Mouse (Mus musculus): ENCODE results near the gene Duox1. TPM values are rescaled to one million over a fixed set of nuclear protein-coding genes. Genes with fewer than 3 reads are reported as not detected.

Gene Duox1
- total RNA-seq, 1 experiment: 0.76 TPM

DNA sequence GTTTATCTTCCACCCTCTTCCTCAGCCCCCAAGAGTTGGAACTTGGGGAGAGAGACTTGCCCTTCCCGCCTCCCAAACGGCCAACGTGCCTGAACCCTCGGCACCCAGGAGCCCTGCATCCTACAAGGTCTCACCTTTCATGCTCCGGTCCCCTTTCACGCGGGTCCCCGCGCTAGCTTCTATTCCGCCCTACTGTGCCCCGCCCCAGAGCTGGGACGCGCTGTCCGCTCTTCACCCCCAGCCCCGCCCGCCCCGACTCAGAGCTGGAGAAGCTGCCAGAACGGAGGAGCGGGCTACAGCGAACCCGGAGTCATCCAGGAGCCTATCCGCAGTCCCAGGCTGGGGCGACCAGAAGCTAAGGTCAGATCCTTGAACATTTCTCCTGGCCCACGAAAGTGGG, 1.9 kb upstream of the Duox1 start, which contains the start of gene Duoxa1:
Duoxa1 (minus strand) TSS at position 195 of the 400 bp plus-strand sequence.
- in situ Hi-C loops (cut with MboI; ENCODE audit: low sequenced_read_pairs in 2 of 2, unreplicated experiment in 2 of 2): no loop called here
- DNase-seq (ENCODE audit: low read depth, low spot score): no peak
- H3K4me1 ChIP-seq (ENCODE audit: control insufficient read depth in 2 of 2, insufficient read depth in 2 of 2, low read length in 2 of 2, poor library complexity in 1 of 2): peaks cover 0 to 9% of the 10 kb centered on the region in 2 experiments; a peak in 2 of 4 replicates
- H3K9me3 ChIP-seq (ENCODE audit: control insufficient read depth, insufficient read depth, low read depth, low read length): no peaks in the 10 kb centered on the region
- no peak for TF ChIP-seq HCFC1 (IDR thresholded peaks at IDR 0.05; ENCODE audit: borderline replicate concordance, insufficient read depth, low read length)
- TF ChIP-seq MAFK (IDR thresholded peaks at IDR 0.05; ENCODE audit: insufficient read depth, low read depth, low read length): no peak
- TF ChIP-seq CHD2 (IDR thresholded peaks at IDR 0.05; ENCODE audit: low read depth, low read length): no peak
- TF ChIP-seq ZC3H11A (IDR thresholded peaks at IDR 0.05; ENCODE audit: borderline replicate concordance, low read depth, low read length): no peak
- no peak for TF ChIP-seq ZNF384 (IDR thresholded peaks at IDR 0.05; ENCODE audit: low read depth, low read length)
- H3K4me3 ChIP-seq (ENCODE audit: insufficient read depth in 1 of 2, low read depth in 1 of 2, low read length in 2 of 2, poor library complexity in 1 of 2, severe bottlenecking in 1 of 2): peak within 1 kb of the TSS; percentile 41 to 65
- no peak within 1 kb of the TSS for H3K9ac ChIP-seq (ENCODE audit: insufficient read depth, low read depth, low read length, poor library complexity, severe bottlenecking)
- H3K36me3 ChIP-seq (ENCODE audit: control insufficient read depth, insufficient read depth, low read length, poor library complexity, severe bottlenecking): no peaks in the 10 kb centered on the region
- H3K27ac ChIP-seq (ENCODE audit: insufficient read depth, low read depth, low read length, poor library complexity, severe bottlenecking): no peak within 1 kb of the TSS

DNA sequence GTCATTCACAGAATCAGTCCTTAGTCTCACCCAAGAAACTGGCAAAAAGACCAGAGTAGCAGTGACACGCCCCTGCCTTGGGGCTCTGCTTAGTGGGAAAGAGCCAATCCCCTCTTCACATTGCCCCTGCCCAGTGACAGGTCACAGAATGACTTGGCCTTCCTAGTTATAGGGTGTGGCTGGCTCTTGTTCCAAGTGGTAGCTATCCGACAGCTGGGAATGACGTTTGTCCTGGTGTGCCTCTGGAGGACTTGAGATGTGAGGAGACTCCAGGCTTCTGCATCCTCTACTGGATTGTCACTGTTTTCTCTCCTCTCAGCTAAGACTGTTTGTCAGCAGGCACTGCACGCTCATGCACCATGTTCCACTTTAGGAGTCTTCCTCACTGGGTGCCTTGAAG, 1.9 kb downstream of the Duox1 start:
- H3K27ac ChIP-seq (ENCODE audit: insufficient read depth, low read depth, low read length, poor library complexity, severe bottlenecking): no peak overlapping the region
- peaks cover 0 to 12% of the 10 kb centered on the region in 2 experiments; a peak in 2 of 4 replicates for H3K4me1 ChIP-seq (ENCODE audit: control insufficient read depth in 2 of 2, insufficient read depth in 2 of 2, low read length in 2 of 2, poor library complexity in 1 of 2)
- TF ChIP-seq CHD2 (IDR thresholded peaks at IDR 0.05; ENCODE audit: low read depth, low read length) (no peak), HCFC1 (IDR thresholded peaks at IDR 0.05; ENCODE audit: borderline replicate concordance, insufficient read depth, low read length) (no peak), ZC3H11A (IDR thresholded peaks at IDR 0.05; ENCODE audit: borderline replicate concordance, low read depth, low read length) (no peak), ZNF384 (IDR thresholded peaks at IDR 0.05; ENCODE audit: low read depth, low read length) (no peak), MAFK (IDR thresholded peaks at IDR 0.05; ENCODE audit: insufficient read depth, low read depth, low read length) (no peak)
- H3K4me3 ChIP-seq (ENCODE audit: insufficient read depth in 1 of 2, low read depth in 1 of 2, low read length in 2 of 2, poor library complexity in 1 of 2, severe bottlenecking in 1 of 2): no peak overlapping the region
- H3K9me3 ChIP-seq (ENCODE audit: control insufficient read depth, insufficient read depth, low read depth, low read length): no peaks in the 10 kb centered on the region
- in situ Hi-C loops (cut with MboI; ENCODE audit: low sequenced_read_pairs in 2 of 2, unreplicated experiment in 2 of 2): no loop called here
- H3K36me3 ChIP-seq (ENCODE audit: control insufficient read depth, insufficient read depth, low read length, poor library complexity, severe bottlenecking): no peaks in the 10 kb centered on the region
- DNase-seq (ENCODE audit: low read depth, low spot score): no peak
- no peak overlapping the region for H3K9ac ChIP-seq (ENCODE audit: insufficient read depth, low read depth, low read length, poor library complexity, severe bottlenecking)

DNA sequence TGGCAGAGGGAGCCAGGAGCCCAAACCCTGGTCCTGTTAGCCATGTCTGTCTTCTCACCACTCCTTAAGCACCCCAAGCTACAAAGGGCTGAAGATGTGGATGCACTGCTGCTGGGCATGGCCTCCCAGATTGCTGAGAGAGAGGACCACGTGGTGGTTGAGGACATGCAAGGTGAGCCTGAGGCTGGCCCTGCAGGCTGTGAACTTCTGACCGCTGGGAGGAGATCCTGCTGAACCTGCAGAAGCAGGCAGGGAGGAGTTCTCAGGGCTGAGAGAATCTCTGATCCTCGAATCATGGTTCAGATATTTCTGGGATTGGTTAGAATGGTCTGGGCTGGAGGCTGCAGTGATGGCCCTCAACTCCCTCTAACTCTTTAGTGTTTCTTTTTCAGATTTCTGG, 8.5 kb downstream of the Duox1 start:
- no peak overlapping the region for H3K4me3 ChIP-seq (ENCODE audit: insufficient read depth in 1 of 2, low read depth in 1 of 2, low read length in 2 of 2, poor library complexity in 1 of 2, severe bottlenecking in 1 of 2)
- DNase-seq (ENCODE audit: low read depth, low spot score): no peak
- H3K4me1 ChIP-seq (ENCODE audit: control insufficient read depth in 2 of 2, insufficient read depth in 2 of 2, low read length in 2 of 2, poor library complexity in 1 of 2): peaks cover 0 to 3% of the 10 kb centered on the region in 2 experiments; a peak in 1 of 4 replicates
- no peak for TF ChIP-seq ZNF384 (IDR thresholded peaks at IDR 0.05; ENCODE audit: low read depth, low read length)
- no peak for TF ChIP-seq MAFK (IDR thresholded peaks at IDR 0.05; ENCODE audit: insufficient read depth, low read depth, low read length)
- no peak for TF ChIP-seq CHD2 (IDR thresholded peaks at IDR 0.05; ENCODE audit: low read depth, low read length)
- no peak for TF ChIP-seq ZC3H11A (IDR thresholded peaks at IDR 0.05; ENCODE audit: borderline replicate concordance, low read depth, low read length)
- TF ChIP-seq HCFC1 (IDR thresholded peaks at IDR 0.05; ENCODE audit: borderline replicate concordance, insufficient read depth, low read length): no peak
- no peaks in the 10 kb centered on the region for H3K9me3 ChIP-seq (ENCODE audit: control insufficient read depth, insufficient read depth, low read depth, low read length)
- no peak overlapping the region for H3K9ac ChIP-seq (ENCODE audit: insufficient read depth, low read depth, low read length, poor library complexity, severe bottlenecking)
- H3K36me3 ChIP-seq (ENCODE audit: control insufficient read depth, insufficient read depth, low read length, poor library complexity, severe bottlenecking): no peaks in the 10 kb centered on the region
- H3K27ac ChIP-seq (ENCODE audit: insufficient read depth, low read depth, low read length, poor library complexity, severe bottlenecking): no peak overlapping the region
- in situ Hi-C loops (cut with MboI; ENCODE audit: low sequenced_read_pairs in 2 of 2, unreplicated experiment in 2 of 2): no loop called here

DNA sequence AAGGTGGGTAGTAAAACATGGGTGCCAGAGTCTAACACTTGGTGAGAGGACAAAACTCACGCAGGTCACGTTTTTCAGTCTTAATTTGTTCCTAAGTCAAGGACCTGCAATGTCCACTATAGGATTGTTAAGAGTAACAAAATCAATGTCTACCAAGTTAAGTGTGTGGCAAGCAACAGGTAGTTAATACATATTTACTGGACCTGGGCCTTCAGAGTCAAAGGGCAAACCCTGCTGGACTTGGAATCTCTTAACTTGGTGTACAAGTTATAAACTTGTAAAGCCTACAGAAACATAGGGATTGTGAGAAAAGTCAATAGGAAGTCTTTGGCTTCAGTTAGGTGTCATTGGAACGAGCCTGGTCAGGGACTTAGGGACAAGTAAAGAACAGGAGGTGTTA, 9.1 kb downstream of the Duox1 start:
- no peaks in the 10 kb centered on the region for H3K4me1 ChIP-seq (ENCODE audit: control insufficient read depth in 2 of 2, insufficient read depth in 2 of 2, low read length in 2 of 2, poor library complexity in 1 of 2)
- H3K9ac ChIP-seq (ENCODE audit: insufficient read depth, low read depth, low read length, poor library complexity, severe bottlenecking): no peak overlapping the region
- TF ChIP-seq ZNF384 (IDR thresholded peaks at IDR 0.05; ENCODE audit: low read depth, low read length) (no peak), MAFK (IDR thresholded peaks at IDR 0.05; ENCODE audit: insufficient read depth, low read depth, low read length) (no peak), ZC3H11A (IDR thresholded peaks at IDR 0.05; ENCODE audit: borderline replicate concordance, low read depth, low read length) (no peak), HCFC1 (IDR thresholded peaks at IDR 0.05; ENCODE audit: borderline replicate concordance, insufficient read depth, low read length) (no peak), CHD2 (IDR thresholded peaks at IDR 0.05; ENCODE audit: low read depth, low read length) (no peak)
- H3K9me3 ChIP-seq (ENCODE audit: control insufficient read depth, insufficient read depth, low read depth, low read length): no peaks in the 10 kb centered on the region
- in situ Hi-C loops (cut with MboI; ENCODE audit: low sequenced_read_pairs in 2 of 2, unreplicated experiment in 2 of 2): no loop called here
- H3K4me3 ChIP-seq (ENCODE audit: insufficient read depth in 1 of 2, low read depth in 1 of 2, low read length in 2 of 2, poor library complexity in 1 of 2, severe bottlenecking in 1 of 2): no peak overlapping the region
- no peaks in the 10 kb centered on the region for H3K36me3 ChIP-seq (ENCODE audit: control insufficient read depth, insufficient read depth, low read length, poor library complexity, severe bottlenecking)
- H3K27ac ChIP-seq (ENCODE audit: insufficient read depth, low read depth, low read length, poor library complexity, severe bottlenecking): no peak overlapping the region
- no peak for DNase-seq (ENCODE audit: low read depth, low spot score)

DNA sequence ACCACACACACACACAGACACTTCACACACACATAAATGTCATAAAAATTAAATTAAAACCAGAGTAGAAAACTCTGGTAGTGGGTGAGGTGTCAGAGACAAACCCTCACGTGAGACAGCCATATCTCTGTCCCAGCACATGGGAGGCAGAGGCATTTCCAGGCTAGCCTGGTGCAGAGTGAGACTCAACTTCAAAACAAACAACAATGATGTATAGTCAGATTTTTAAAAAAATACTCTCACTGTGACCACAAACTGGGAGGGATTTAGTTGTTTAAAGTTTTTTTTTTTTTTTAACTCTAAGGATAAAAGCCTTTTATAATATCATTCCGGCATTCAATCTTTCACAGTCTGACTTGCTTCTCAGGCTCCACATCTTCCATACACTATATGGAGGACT, 9.9 kb downstream of the Duox1 start:
- in situ Hi-C loops (cut with MboI; ENCODE audit: low sequenced_read_pairs in 2 of 2, unreplicated experiment in 2 of 2): no loop called here
- DNase-seq (ENCODE audit: low read depth, low spot score): no peak
- no peak overlapping the region for H3K4me3 ChIP-seq (ENCODE audit: insufficient read depth in 1 of 2, low read depth in 1 of 2, low read length in 2 of 2, poor library complexity in 1 of 2, severe bottlenecking in 1 of 2)
- H3K4me1 ChIP-seq (ENCODE audit: control insufficient read depth in 2 of 2, insufficient read depth in 2 of 2, low read length in 2 of 2, poor library complexity in 1 of 2): no peaks in the 10 kb centered on the region
- no peaks in the 10 kb centered on the region for H3K36me3 ChIP-seq (ENCODE audit: control insufficient read depth, insufficient read depth, low read length, poor library complexity, severe bottlenecking)
- TF ChIP-seq HCFC1 (IDR thresholded peaks at IDR 0.05; ENCODE audit: borderline replicate concordance, insufficient read depth, low read length) (no peak), ZNF384 (IDR thresholded peaks at IDR 0.05; ENCODE audit: low read depth, low read length) (no peak), MAFK (IDR thresholded peaks at IDR 0.05; ENCODE audit: insufficient read depth, low read depth, low read length) (no peak), CHD2 (IDR thresholded peaks at IDR 0.05; ENCODE audit: low read depth, low read length) (no peak), ZC3H11A (IDR thresholded peaks at IDR 0.05; ENCODE audit: borderline replicate concordance, low read depth, low read length) (no peak)
- no peak overlapping the region for H3K9ac ChIP-seq (ENCODE audit: insufficient read depth, low read depth, low read length, poor library complexity, severe bottlenecking)
- H3K27ac ChIP-seq (ENCODE audit: insufficient read depth, low read depth, low read length, poor library complexity, severe bottlenecking): no peak overlapping the region
- H3K9me3 ChIP-seq (ENCODE audit: control insufficient read depth, insufficient read depth, low read depth, low read length): no peaks in the 10 kb centered on the region
